Mouse (Mus musculus): Measurements from ENCODE around the gene Rassf8.
A peak's percentile ranks its signal among the peaks of the same experiment; 100 is the strongest.

Gene Rassf8

GRCm38 (mm10) chr6:145823103-145823502 is 76.6 kb downstream of the Rassf8 start:
- peak; percentile 79 for DNase-seq (ENCODE audit: low spot score)

- DNase-seq (ENCODE audit: low spot score) = peak; percentile 72
These were observed 77.2 kb downstream of the Rassf8 start for GRCm38 (mm10) chr6:145823588-145824234.

DNA sequence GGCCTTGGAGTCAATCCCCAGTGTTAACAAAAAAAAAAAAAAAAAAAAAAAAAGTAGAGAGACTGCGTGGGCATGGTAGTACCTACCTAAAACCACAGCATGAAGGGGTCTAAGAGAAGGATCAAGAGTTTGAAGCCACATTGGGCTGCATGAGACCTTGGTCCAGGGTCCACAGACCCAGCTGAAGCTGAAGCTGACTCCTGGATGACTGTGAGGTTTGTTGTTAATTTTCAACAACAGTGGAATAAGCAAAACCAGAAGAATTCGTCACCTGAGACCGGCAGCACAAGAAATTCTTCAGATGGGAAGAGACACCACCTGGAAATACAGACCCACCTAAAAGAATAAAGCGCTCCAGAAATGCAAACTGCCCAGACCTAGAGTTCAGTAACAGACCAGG is 79.8 kb downstream of the Rassf8 start:
- DNase-seq (ENCODE audit: low spot score) = no peak

DNA sequence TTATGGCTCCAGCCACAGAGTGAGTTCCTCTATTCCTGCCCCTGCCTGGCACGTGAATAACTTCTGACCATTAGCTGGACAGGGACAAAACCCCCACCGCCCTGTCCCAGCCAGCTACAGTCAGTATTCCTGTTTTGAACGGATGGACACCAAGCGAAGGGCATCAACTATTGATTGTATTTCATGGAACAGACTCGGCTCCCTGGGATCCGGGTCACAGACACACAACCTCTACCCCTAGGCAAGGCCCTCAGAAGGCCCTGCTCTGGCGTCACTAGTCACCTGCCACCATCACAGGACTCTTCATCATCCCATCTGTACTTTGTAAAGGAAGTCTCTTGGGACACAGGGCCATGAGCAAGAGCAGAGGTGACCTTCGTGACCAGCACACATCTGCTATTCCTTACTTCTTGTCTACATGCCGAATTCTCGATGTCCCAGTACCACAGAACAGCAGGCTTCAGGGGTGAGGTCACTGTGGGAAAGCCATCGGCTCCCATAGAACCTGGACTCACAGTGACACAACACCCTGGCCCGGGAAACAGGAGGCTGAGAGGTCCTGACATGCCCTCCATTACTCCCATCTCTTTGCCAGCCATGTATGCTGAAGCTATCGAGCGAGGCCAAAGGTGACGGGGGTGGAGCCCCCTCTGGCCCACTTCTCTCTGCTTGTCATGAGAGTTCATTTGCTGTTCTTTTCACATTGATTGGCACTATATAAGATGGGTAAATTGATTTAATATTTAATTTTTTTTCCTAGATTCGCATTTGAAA is 82.7 kb downstream of the Rassf8 start:
- peak; percentile 17 for DNase-seq (ENCODE audit: low spot score)

DNA sequence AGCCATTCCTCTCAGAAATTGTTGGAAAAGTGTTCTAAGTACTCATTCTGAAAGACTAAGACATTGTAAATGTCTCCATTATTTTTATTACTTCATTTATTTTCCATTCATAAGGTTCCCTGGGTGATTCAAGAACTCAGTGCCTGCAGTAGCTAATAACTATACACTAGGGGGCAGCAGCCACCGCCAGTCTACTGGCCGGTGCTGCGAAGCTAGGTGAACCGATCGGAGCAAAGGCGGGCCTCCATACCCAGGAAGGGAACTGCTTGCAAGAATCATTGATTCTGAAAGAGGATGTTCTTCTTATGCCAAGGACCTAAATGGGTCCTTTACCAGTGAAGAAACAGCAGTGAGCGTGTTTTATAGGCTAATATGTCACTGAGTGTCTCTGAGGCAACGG is 83.6 kb downstream of the Rassf8 start:
- DNase-seq (ENCODE audit: low spot score) = peak; percentile 86

- peak; percentile 26 for DNase-seq (ENCODE audit: low spot score)
These were observed 84.1 kb downstream of the Rassf8 start for GRCm38 (mm10) chr6:145830617-145831016.

DNA sequence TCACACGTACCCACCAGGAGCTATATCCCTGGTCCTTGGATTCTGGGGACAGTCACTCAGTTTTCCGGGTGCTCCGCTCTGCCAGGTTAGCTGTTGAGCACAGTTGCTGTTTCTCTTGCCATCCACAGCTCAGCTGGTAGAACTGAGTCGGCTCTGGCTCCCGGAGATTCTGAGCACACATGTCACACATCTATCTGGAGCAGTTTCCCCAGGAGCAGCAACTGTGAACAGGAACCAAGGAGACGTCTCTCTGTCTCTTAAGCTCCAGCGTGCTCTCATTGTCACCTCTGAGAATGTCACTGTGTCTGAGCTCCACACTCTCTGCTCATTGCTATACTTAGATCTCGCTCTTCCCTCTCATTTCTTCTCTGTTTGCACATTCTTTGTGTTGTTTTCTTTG is 86.4 kb downstream of the Rassf8 start:
- no peak for DNase-seq (ENCODE audit: low spot score)

GRCm38 (mm10) chr6:145835359-145835758 is 88.8 kb downstream of the Rassf8 start:
- no peak for DNase-seq (ENCODE audit: low spot score)

GRCm38 (mm10) chr6:145845611-145846010 is 99.1 kb downstream of the Rassf8 start:
- no peak for DNase-seq (ENCODE audit: low spot score)

GRCm38 (mm10) chr6:145846076-145846475 is 99.5 kb downstream of the Rassf8 start:
- DNase-seq (ENCODE audit: low spot score) = no peak

DNA sequence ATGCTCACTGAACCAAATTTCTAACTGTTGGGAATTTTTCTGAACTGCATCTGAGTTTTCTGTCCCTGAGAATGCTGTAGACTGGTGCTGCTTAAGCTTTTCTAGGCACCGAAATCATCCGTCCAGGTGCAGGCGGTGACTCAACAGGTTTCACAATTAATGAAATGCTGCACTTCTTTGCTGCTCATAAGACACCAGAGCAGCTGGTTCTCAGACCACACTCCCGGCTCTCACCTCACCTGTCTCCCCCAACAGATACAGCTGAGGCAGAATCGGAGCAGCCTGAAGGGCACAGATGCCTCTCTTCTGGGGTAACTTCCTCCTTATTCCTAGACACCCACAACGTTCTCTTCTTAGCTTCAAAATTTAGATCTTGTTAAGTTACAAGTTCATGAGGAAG is 100.4 kb downstream of the Rassf8 start:
- no peak for DNase-seq (ENCODE audit: low spot score)

DNA sequence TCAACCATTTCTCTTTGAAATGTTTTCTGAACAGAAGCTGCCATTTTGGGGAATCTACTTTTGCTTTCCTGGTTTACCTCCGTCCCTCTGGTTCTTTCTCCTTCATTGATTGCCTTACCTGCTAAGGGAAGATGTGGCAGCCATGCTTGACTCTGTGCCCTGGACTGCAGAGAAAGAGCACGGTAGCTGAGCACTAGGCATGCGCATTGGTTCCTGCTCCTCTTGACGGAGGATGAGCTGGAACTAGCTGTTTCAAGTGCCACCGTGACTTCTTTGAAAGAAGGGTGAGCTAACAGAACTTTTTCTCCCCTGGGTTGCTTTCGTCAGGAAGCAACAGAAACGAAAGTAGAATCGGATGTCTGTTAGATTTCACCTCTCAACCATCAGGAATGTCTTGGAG is 101.1 kb downstream of the Rassf8 start:
- DNase-seq (ENCODE audit: low spot score) = no peak

- no peak for DNase-seq (ENCODE audit: low spot score)
These were observed 104.2 kb downstream of the Rassf8 start for GRCm38 (mm10) chr6:145850789-145851188.

GRCm38 (mm10) chr6:145851956-145852355 is 105.4 kb downstream of the Rassf8 start:
- no peak for DNase-seq (ENCODE audit: low spot score)

GRCm38 (mm10) chr6:145852708-145853107 is 106.2 kb downstream of the Rassf8 start:
- DNase-seq (ENCODE audit: low spot score) = no peak

GRCm38 (mm10) chr6:145853356-145854079 is 107.0 kb downstream of the Rassf8 start:
- DNase-seq (ENCODE audit: low spot score) = no peak

GRCm38 (mm10) chr6:145854756-145855155 is 108.2 kb downstream of the Rassf8 start:
- no peak for DNase-seq (ENCODE audit: low spot score)

GRCm38 (mm10) chr6:145855720-145856551 is 109.4 kb downstream of the Rassf8 start:
- DNase-seq (ENCODE audit: low spot score) = peak; percentile 98

GRCm38 (mm10) chr6:145857428-145857827 is 110.9 kb downstream of the Rassf8 start:
- DNase-seq (ENCODE audit: low spot score) = no peak

- DNase-seq (ENCODE audit: low spot score) = no peak
These were observed 111.9 kb downstream of the Rassf8 start for GRCm38 (mm10) chr6:145858414-145858813.

DNA sequence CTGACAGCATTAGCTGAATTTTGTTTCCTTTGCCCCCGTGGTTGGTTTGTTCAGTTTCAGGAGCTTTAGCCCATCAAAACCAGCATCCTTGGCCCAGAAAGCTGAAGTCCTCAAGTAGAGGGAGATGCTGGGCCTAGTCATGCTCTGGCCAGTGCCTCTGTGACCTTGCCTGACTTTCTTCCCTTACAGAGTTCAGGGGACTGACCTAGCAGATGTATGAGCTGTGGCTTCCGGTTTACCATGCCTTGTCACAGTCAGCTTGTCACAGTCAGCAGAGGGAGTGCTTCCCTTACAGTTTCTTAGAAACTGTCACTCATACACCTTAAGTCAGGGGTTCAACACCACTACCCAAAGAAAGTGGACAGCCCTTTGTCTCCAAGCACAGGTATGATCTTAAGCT is 113.8 kb downstream of the Rassf8 start:
- peak; percentile 29 for DNase-seq (ENCODE audit: low spot score)
